Mouse (Mus musculus) limb, embryonic 12.5 days (tissue): ENCODE data around the gene Map4k4. TPM values are rescaled to one million over a fixed set of nuclear protein-coding genes. Genes with fewer than 3 reads are reported as not detected.

ENCODE experiments used
- ATAC-seq: fragments of 200-750 bp; cut with Nextera tagmentation; 2 replicates; pipeline ENCODE4 v1.8.0; 2017; ENCODE audit warnings: low read depth, moderate TSS enrichment; ENCODE audit not compliant: insufficient number of reproducible peaks, insufficient read depth, low FRiP score, low TSS enrichment
- H3K27ac ChIP-seq: fragments of 300-500 bp; sonication (generic); 2 replicates; pipeline ENCODE4 v1.5.1; 2016; ENCODE audit warnings: mild to moderate bottlenecking, moderate library complexity
- H3K27me3 ChIP-seq: fragments of 300-500 bp; sonication (generic); 2 replicates; pipeline ENCODE4 v1.6.1; 2016; ENCODE audit warnings: mild to moderate bottlenecking, moderate library complexity
- H3K36me3 ChIP-seq: fragments of 300-500 bp; sonication (generic); 2 replicates; pipeline ENCODE4 v1.6.1; 2016; ENCODE audit warnings: mild to moderate bottlenecking, moderate library complexity
- H3K4me1 ChIP-seq: fragments of 300-500 bp; sonication (generic); replicated peaks from 2 replicates; pipeline ENCODE4 v1.6.1; 2016
- H3K4me2 ChIP-seq: fragments of 300-500 bp; sonication (generic); 2 replicates; pipeline ENCODE4 v1.6.1; 2016; ENCODE audit warnings: mild to moderate bottlenecking, moderate library complexity
- H3K4me3 ChIP-seq: fragments of 300-500 bp; sonication (generic); replicated peaks from 2 replicates; pipeline ENCODE4 v1.5.1; 2016; ENCODE audit warnings: mild to moderate bottlenecking
- H3K9ac ChIP-seq: fragments of 300-500 bp; sonication (generic); replicated peaks from 2 replicates; pipeline ENCODE4 v1.6.1; 2016; ENCODE audit warnings: mild to moderate bottlenecking, moderate library complexity
- H3K9me3 ChIP-seq: fragments of 300-500 bp; sonication (generic); 2 replicates; pipeline ENCODE4 v1.6.1; 2016; ENCODE audit warnings: mild to moderate bottlenecking, moderate library complexity
- WGBS: fragments of 180-500 bp; shearing (Covaris S2); methylation state at CpG from one replicate; pipeline ENCODE4 v1.1.7; 2016; 5-methylcytosine and 5-hydroxymethylcytosine counted together
- polyA plus RNA-seq: library from polyadenylated mRNA; unstranded; fragments of >200 nt; fragmentation: Nextera tagmentation; extraction: Ambion mirVana; gene quantifications from 2 replicates; pipeline ENCODE4 v1.2.1, GENCODE M21; 2016

Map4k4 gene
- polyA plus RNA-seq, 1 experiment from 2014 or later = 62.6 TPM

DNA sequence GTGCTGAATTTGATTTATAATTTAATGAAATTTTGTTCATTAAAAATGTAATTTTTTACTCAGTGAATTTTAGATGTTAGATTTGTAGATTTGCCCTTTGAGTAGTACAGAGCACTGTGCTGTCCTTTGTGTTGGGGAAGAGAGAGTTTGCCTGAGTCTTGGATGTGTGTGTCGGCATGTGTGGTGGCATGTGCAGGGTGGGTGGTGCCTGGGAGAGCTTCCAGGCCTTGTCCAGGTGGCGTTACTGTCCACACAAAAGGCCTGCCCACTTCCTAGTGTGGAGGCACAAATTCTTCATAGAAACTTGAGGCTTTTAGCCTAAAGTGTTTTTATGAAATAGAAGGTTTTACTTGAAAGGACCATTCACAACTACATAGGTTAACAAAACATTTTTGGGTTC lies 36.2 kb downstream of the Map4k4 start:
- no peak overlapping the region for H3K4me3 ChIP-seq
- H3K4me2 ChIP-seq = peak overlapping the region; percentile 61; the same call in 1 of the 2 replicates
- H3K36me3 ChIP-seq = peaks cover 19% of the 10 kb centered on the region; the same call in 1 of the 2 replicates
- no peak overlapping the region for H3K27ac ChIP-seq
- ATAC-seq = no peak
- H3K9me3 ChIP-seq = no peaks in the 10 kb centered on the region
- no peak overlapping the region for H3K9ac ChIP-seq
- peaks cover 94% of the 10 kb centered on the region for H3K4me1 ChIP-seq
- H3K27me3 ChIP-seq = no peaks in the 10 kb centered on the region
- 22% methylated on average over 2 of the region's 2 CpGs for WGBS

- Histone ChIP-seq H3K9ac (no peak overlapping the region), H3K27me3 (no peaks in the 10 kb centered on the region), H3K36me3 (peaks cover 18% of the 10 kb centered on the region; the same call in 1 of the 2 replicates), H3K4me3 (no peak overlapping the region), H3K27ac (no peak overlapping the region), H3K4me1 (peaks cover 94% of the 10 kb centered on the region), H3K9me3 (no peaks in the 10 kb centered on the region), H3K4me2 (no peak overlapping the region)
- ATAC-seq = no peak
- 12% methylated on average over 4 of the region's 4 CpGs for WGBS
Measured at GRCm38 (mm10) chr1:39937609-39938008, 36.9 kb downstream of the Map4k4 start.

- H3K27ac ChIP-seq = no peak overlapping the region
- no peak overlapping the region for H3K9ac ChIP-seq
- peaks cover 94% of the 10 kb centered on the region for H3K4me1 ChIP-seq
- 84% methylated on average over 12 of the region's 12 CpGs for WGBS
- ATAC-seq = no peak
- H3K27me3 ChIP-seq = no peaks in the 10 kb centered on the region
- H3K9me3 ChIP-seq = no peaks in the 10 kb centered on the region
- no peak overlapping the region for H3K4me2 ChIP-seq
- no peak overlapping the region for H3K4me3 ChIP-seq
- 0 out of 2 replicates have a peak, but pooled peaks cover 7% of the 10 kb centered on the region for H3K36me3 ChIP-seq
Measured at GRCm38 (mm10) chr1:39939401-39939800, 38.7 kb downstream of the Map4k4 start.

DNA sequence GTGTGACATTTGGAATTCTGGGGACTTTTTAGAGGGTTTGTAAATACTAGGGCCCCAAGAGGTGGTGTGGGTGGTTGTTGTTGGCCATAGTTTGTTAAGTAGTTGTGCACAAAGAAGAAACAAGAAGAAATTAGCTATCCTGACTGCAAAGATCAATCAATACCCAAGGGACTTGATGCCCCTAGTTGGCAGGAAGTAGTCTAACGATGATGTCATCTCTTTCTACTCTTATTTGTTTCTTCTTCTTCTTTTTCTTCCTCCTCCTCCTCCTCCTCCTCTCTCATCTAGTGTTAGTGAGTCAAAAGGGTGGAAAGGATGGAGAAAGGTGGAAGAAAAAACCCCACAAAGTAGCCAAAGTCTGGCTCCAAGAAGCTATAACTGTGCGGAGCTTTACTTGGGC lies 39.6 kb downstream of the Map4k4 start:
- Histone ChIP-seq H3K36me3 (0 out of 2 replicates have a peak, but pooled peaks cover 7% of the 10 kb centered on the region), H3K9ac (no peak overlapping the region), H3K4me1 (peaks cover 94% of the 10 kb centered on the region), H3K27me3 (no peaks in the 10 kb centered on the region), H3K27ac (no peak overlapping the region), H3K4me3 (no peak overlapping the region), H3K9me3 (no peaks in the 10 kb centered on the region), H3K4me2 (no peak overlapping the region)
- WGBS = 78% methylated on average over 2 of the region's 2 CpGs
- no peak for ATAC-seq

GRCm38 (mm10) chr1:39941237-39942179 lies 40.8 kb downstream of the Map4k4 start:
- 76% methylated on average over 10 of the region's 10 CpGs for WGBS
- H3K36me3 ChIP-seq = 0 out of 2 replicates have a peak, but pooled peaks cover 7% of the 10 kb centered on the region
- no peaks in the 10 kb centered on the region for H3K27me3 ChIP-seq
- H3K9ac ChIP-seq = no peak overlapping the region
- H3K4me2 ChIP-seq = no peak overlapping the region
- H3K27ac ChIP-seq = peak overlapping the region; percentile 25; the same call in 1 of the 2 replicates
- no peak overlapping the region for H3K4me3 ChIP-seq
- peaks cover 94% of the 10 kb centered on the region for H3K4me1 ChIP-seq
- H3K9me3 ChIP-seq = no peaks in the 10 kb centered on the region
- ATAC-seq = no peak

- no peak overlapping the region for H3K9ac ChIP-seq
- ATAC-seq = no peak
- 29% methylated on average over 8 of the region's 8 CpGs for WGBS
- H3K4me3 ChIP-seq = no peak overlapping the region
- no peaks in the 10 kb centered on the region for H3K9me3 ChIP-seq
- H3K4me1 ChIP-seq = peaks cover 93% of the 10 kb centered on the region
- H3K36me3 ChIP-seq = 0 out of 2 replicates have a peak, but pooled peaks cover 7% of the 10 kb centered on the region
- no peaks in the 10 kb centered on the region for H3K27me3 ChIP-seq
- peak overlapping the region; percentile 18; the same call in 1 of the 2 replicates for H3K27ac ChIP-seq
- no peak overlapping the region; the same call in 1 of the 2 replicates for H3K4me2 ChIP-seq
Measured at GRCm38 (mm10) chr1:39942935-39943334, 42.2 kb downstream of the Map4k4 start.

DNA sequence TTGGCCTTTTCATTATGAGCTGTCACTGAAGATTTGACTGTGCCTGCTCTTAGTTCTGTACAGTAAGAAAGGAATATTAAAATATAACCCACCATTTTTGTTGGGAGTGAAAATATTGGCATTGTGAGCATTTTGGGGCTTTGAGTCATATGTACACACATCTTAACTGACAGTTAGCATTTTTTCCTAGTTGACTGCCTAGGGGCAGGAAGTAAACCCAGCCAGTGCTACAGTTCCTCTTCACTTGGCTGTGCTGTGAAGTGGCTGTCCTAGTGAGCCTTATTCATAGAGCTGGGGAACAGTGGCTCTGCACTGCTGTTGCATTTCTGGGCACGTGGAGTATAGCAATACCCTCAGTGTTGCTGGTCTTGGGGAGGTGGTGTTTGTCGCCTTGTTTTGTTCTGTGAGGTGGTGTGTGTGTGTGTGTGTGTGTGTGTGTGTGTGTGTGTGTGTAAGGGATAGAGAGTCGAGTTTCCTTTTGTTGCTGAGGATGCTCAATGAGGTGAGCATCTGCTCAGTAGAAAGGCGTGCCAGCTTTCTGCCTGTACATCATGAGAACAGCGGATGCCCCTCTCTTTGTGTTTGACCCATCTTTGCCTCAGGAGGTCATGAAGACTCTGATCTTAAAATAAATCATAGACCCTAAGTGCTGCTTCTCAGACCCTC lies 43.7 kb downstream of the Map4k4 start:
- Histone ChIP-seq H3K27me3 (no peaks in the 10 kb centered on the region), H3K4me1 (peaks cover 93% of the 10 kb centered on the region), H3K4me2 (no peak overlapping the region), H3K36me3 (0 out of 2 replicates have a peak, but pooled peaks cover 3% of the 10 kb centered on the region), H3K9me3 (no peaks in the 10 kb centered on the region), H3K9ac (no peak overlapping the region), H3K27ac (no peak overlapping the region), H3K4me3 (no peak overlapping the region)
- WGBS = 53% methylated on average over 5 of the region's 5 CpGs
- no peak for ATAC-seq

- H3K27ac ChIP-seq = no peak overlapping the region
- no peaks in the 10 kb centered on the region for H3K27me3 ChIP-seq
- 46% methylated on average over 4 of the region's 4 CpGs for WGBS
- peaks cover 93% of the 10 kb centered on the region for H3K4me1 ChIP-seq
- H3K9ac ChIP-seq = no peak overlapping the region
- no peaks in the 10 kb centered on the region for H3K9me3 ChIP-seq
- ATAC-seq = no peak
- no peak overlapping the region for H3K4me3 ChIP-seq
- no peak overlapping the region for H3K4me2 ChIP-seq
- H3K36me3 ChIP-seq = no peaks in the 10 kb centered on the region
Measured at GRCm38 (mm10) chr1:39944972-39945323, 44.2 kb downstream of the Map4k4 start.

GRCm38 (mm10) chr1:39946391-39946790 lies 45.7 kb downstream of the Map4k4 start:
- H3K27me3 ChIP-seq = no peaks in the 10 kb centered on the region
- no peak overlapping the region for H3K4me2 ChIP-seq
- H3K36me3 ChIP-seq = no peaks in the 10 kb centered on the region
- ATAC-seq = no peak
- peaks cover 93% of the 10 kb centered on the region for H3K4me1 ChIP-seq
- WGBS = 72% methylated on average over 4 of the region's 4 CpGs
- H3K27ac ChIP-seq = peak overlapping the region; percentile 24; the same call in 1 of the 2 replicates
- H3K4me3 ChIP-seq = no peak overlapping the region
- H3K9me3 ChIP-seq = no peaks in the 10 kb centered on the region
- H3K9ac ChIP-seq = no peak overlapping the region

DNA sequence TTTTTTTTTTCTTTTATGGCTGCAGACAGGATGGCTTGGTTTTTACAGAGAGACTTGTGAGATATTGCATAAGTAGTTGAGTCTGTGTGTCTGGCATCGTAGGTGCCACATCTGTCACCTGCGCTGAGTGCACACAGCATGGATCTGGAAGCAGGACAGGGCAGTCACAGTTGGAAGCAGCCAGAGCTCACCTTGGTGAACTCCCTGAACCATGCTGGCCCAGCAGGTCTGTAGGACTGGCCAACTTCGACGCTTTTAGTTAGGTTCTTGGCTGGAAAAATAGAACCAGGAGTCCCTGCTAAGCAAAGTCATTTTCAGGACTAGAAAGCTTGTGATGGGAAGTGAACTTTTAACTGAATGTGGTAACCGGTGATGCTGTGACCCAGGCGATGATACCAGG lies 46.5 kb downstream of the Map4k4 start:
- no peak for ATAC-seq
- Histone ChIP-seq H3K4me2 (no peak overlapping the region), H3K36me3 (no peaks in the 10 kb centered on the region), H3K9ac (no peak overlapping the region), H3K4me3 (no peak overlapping the region), H3K27ac (peak overlapping the region; percentile 80), H3K9me3 (no peaks in the 10 kb centered on the region), H3K4me1 (peaks cover 92% of the 10 kb centered on the region), H3K27me3 (no peaks in the 10 kb centered on the region)
- WGBS = 65% methylated on average over 6 of the region's 6 CpGs

- peak; percentile 70 for ATAC-seq
- peak overlapping the region; percentile 80 for H3K27ac ChIP-seq
Measured at GRCm38 (mm10) chr1:39947701-39948359, 47.1 kb downstream of the Map4k4 start.

More at GRCm38 (mm10) chr1:39947701-39948359, 47.1 kb downstream of the Map4k4 start:
- H3K27me3 ChIP-seq = no peaks in the 10 kb centered on the region
- no peak overlapping the region for H3K4me3 ChIP-seq
- no peaks in the 10 kb centered on the region for H3K9me3 ChIP-seq
- H3K4me2 ChIP-seq = peak overlapping the region; percentile 1; the same call in 1 of the 2 replicates
- no peak overlapping the region for H3K9ac ChIP-seq
- WGBS = 42% methylated on average over 6 of the region's 6 CpGs
- no peaks in the 10 kb centered on the region for H3K36me3 ChIP-seq
- H3K4me1 ChIP-seq = peaks cover 92% of the 10 kb centered on the region
